Mouse (Mus musculus): ENCODE results near the gene Plpp1. TPM values are rescaled to one million over a fixed set of nuclear protein-coding genes. Genes with fewer than 3 reads are reported as not detected.

Gene Plpp1
- polyA plus RNA-seq, 1 experiment from 2014 or later: 137 TPM

GRCm38 (mm10) chr13:112860911-112861310 lies 60.3 kb downstream of the Plpp1 start:
- no peaks in the 10 kb centered on the region for H3K27me3 ChIP-seq (ENCODE audit: control insufficient read depth, insufficient read depth, low read length)
- H3K36me3 ChIP-seq (ENCODE audit: control insufficient read depth, insufficient read depth, low read length): peaks cover 9% of the 10 kb centered on the region; the same call in 1 of the 2 replicates
- H3K4me3 ChIP-seq (ENCODE audit: low read depth, low read length): no peak overlapping the region
- H3K9me3 ChIP-seq (ENCODE audit: control insufficient read depth, low read length): no peaks in the 10 kb centered on the region
- no peaks in the 10 kb centered on the region for H3K4me1 ChIP-seq (replicated peaks; ENCODE audit: control insufficient read depth, insufficient read depth)
- TF ChIP-seq EP300 (optimal IDR thresholded peaks at IDR 0.05) (no peak), CTCF (IDR thresholded peaks at IDR 0.05; ENCODE audit: low read depth) (no peak)
- H3K27ac ChIP-seq (replicated peaks): no peak overlapping the region
- H3K4me2 ChIP-seq (replicated peaks; ENCODE audit: low read depth): no peak overlapping the region
- 86% methylated on average over 9 of the region's 9 CpGs for WGBS
- no peak overlapping the region for H3K9ac ChIP-seq (ENCODE audit: low read length)
- ATAC-seq (ENCODE audit: low FRiP score, low TSS enrichment) (no peak), DNase-seq (ENCODE audit: low spot score) (no peak)

- no peak overlapping the region for H3K27ac ChIP-seq (replicated peaks)
- no peaks in the 10 kb centered on the region for H3K9me3 ChIP-seq (ENCODE audit: control insufficient read depth, low read length)
- ATAC-seq (ENCODE audit: low FRiP score, low TSS enrichment): peak; percentile 72
- TF ChIP-seq CTCF (IDR thresholded peaks at IDR 0.05; ENCODE audit: low read depth) (no peak), EP300 (optimal IDR thresholded peaks at IDR 0.05) (no peak)
- no peaks in the 10 kb centered on the region for H3K4me1 ChIP-seq (replicated peaks; ENCODE audit: control insufficient read depth, insufficient read depth)
- peaks cover 9% of the 10 kb centered on the region; the same call in 1 of the 2 replicates for H3K36me3 ChIP-seq (ENCODE audit: control insufficient read depth, insufficient read depth, low read length)
- DNase-seq (ENCODE audit: low spot score): peak; percentile 62
- no peak overlapping the region for H3K4me2 ChIP-seq (replicated peaks; ENCODE audit: low read depth)
- no peak overlapping the region for H3K4me3 ChIP-seq (ENCODE audit: low read depth, low read length)
- 21% methylated on average over 5 of the region's 5 CpGs for WGBS
- no peaks in the 10 kb centered on the region for H3K27me3 ChIP-seq (ENCODE audit: control insufficient read depth, insufficient read depth, low read length)
- no peak overlapping the region for H3K9ac ChIP-seq (ENCODE audit: low read length)
Observed at GRCm38 (mm10) chr13:112861825-112862306, 61.3 kb downstream of the Plpp1 start.

GRCm38 (mm10) chr13:112862342-112862741 lies 61.8 kb downstream of the Plpp1 start:
- DNase-seq (ENCODE audit: low spot score) (no peak), ATAC-seq (ENCODE audit: low FRiP score, low TSS enrichment) (no peak)
- Histone ChIP-seq H3K36me3 (ENCODE audit: control insufficient read depth, insufficient read depth, low read length) (peaks cover 9% of the 10 kb centered on the region; the same call in 1 of the 2 replicates), H3K4me3 (ENCODE audit: low read depth, low read length) (no peak overlapping the region), H3K4me2 (replicated peaks; ENCODE audit: low read depth) (no peak overlapping the region), H3K4me1 (replicated peaks; ENCODE audit: control insufficient read depth, insufficient read depth) (no peaks in the 10 kb centered on the region), H3K27me3 (ENCODE audit: control insufficient read depth, insufficient read depth, low read length) (no peaks in the 10 kb centered on the region), H3K9me3 (ENCODE audit: control insufficient read depth, low read length) (no peaks in the 10 kb centered on the region), H3K9ac (ENCODE audit: low read length) (no peak overlapping the region), H3K27ac (replicated peaks) (no peak overlapping the region)
- no peak for TF ChIP-seq CTCF (IDR thresholded peaks at IDR 0.05; ENCODE audit: low read depth)
- TF ChIP-seq EP300 (optimal IDR thresholded peaks at IDR 0.05): no peak
- 67% methylated on average over 3 of the region's 3 CpGs for WGBS

GRCm38 (mm10) chr13:112862978-112863677 lies 62.5 kb downstream of the Plpp1 start:
- peaks cover 12% of the 10 kb centered on the region for H3K36me3 ChIP-seq (ENCODE audit: control insufficient read depth, insufficient read depth, low read length)
- H3K4me3 ChIP-seq (ENCODE audit: low read depth, low read length): no peak overlapping the region
- H3K4me1 ChIP-seq (replicated peaks; ENCODE audit: control insufficient read depth, insufficient read depth): no peaks in the 10 kb centered on the region
- no peak overlapping the region for H3K9ac ChIP-seq (ENCODE audit: low read length)
- DNase-seq (ENCODE audit: low spot score) (no peak), ATAC-seq (ENCODE audit: low FRiP score, low TSS enrichment) (no peak)
- no peaks in the 10 kb centered on the region for H3K27me3 ChIP-seq (ENCODE audit: control insufficient read depth, insufficient read depth, low read length)
- 94% methylated on average over 1 of the region's 1 CpGs for WGBS
- no peak for TF ChIP-seq CTCF (IDR thresholded peaks at IDR 0.05; ENCODE audit: low read depth)
- no peak for TF ChIP-seq EP300 (optimal IDR thresholded peaks at IDR 0.05)
- H3K4me2 ChIP-seq (replicated peaks; ENCODE audit: low read depth): no peak overlapping the region
- no peak overlapping the region for H3K27ac ChIP-seq (replicated peaks)
- H3K9me3 ChIP-seq (ENCODE audit: control insufficient read depth, low read length): no peaks in the 10 kb centered on the region

- ATAC-seq (ENCODE audit: low FRiP score, low TSS enrichment) (no peak), DNase-seq (ENCODE audit: low spot score) (no peak)
- H3K9ac ChIP-seq (ENCODE audit: low read length): no peak overlapping the region
- TF ChIP-seq EP300 (optimal IDR thresholded peaks at IDR 0.05) (no peak), CTCF (IDR thresholded peaks at IDR 0.05; ENCODE audit: low read depth) (no peak)
- H3K27me3 ChIP-seq (ENCODE audit: control insufficient read depth, insufficient read depth, low read length): no peaks in the 10 kb centered on the region
- no peaks in the 10 kb centered on the region for H3K4me1 ChIP-seq (replicated peaks; ENCODE audit: control insufficient read depth, insufficient read depth)
- H3K4me3 ChIP-seq (ENCODE audit: low read depth, low read length): no peak overlapping the region
- no peak overlapping the region for H3K4me2 ChIP-seq (replicated peaks; ENCODE audit: low read depth)
- H3K27ac ChIP-seq (replicated peaks): no peak overlapping the region
- H3K36me3 ChIP-seq (ENCODE audit: control insufficient read depth, insufficient read depth, low read length): peaks cover 15% of the 10 kb centered on the region
- 70% methylated on average over 7 of the region's 7 CpGs for WGBS
- no peaks in the 10 kb centered on the region for H3K9me3 ChIP-seq (ENCODE audit: control insufficient read depth, low read length)
Observed at GRCm38 (mm10) chr13:112866782-112867181, 66.2 kb downstream of the Plpp1 start.

- Histone ChIP-seq H3K36me3 (ENCODE audit: control insufficient read depth, insufficient read depth, low read length) (peaks cover 16% of the 10 kb centered on the region), H3K4me1 (replicated peaks; ENCODE audit: control insufficient read depth, insufficient read depth) (no peaks in the 10 kb centered on the region), H3K4me2 (replicated peaks; ENCODE audit: low read depth) (no peak overlapping the region), H3K27ac (replicated peaks) (no peak overlapping the region), H3K9ac (ENCODE audit: low read length) (no peak overlapping the region), H3K9me3 (ENCODE audit: control insufficient read depth, low read length) (no peaks in the 10 kb centered on the region), H3K4me3 (ENCODE audit: low read depth, low read length) (no peak overlapping the region), H3K27me3 (ENCODE audit: control insufficient read depth, insufficient read depth, low read length) (no peaks in the 10 kb centered on the region)
- DNase-seq (ENCODE audit: low spot score): no peak
- ATAC-seq (ENCODE audit: low FRiP score, low TSS enrichment): no peak
- TF ChIP-seq CTCF (IDR thresholded peaks at IDR 0.05; ENCODE audit: low read depth) (no peak), EP300 (optimal IDR thresholded peaks at IDR 0.05) (no peak)
- 92% methylated on average over 8 of the region's 8 CpGs for WGBS
Observed at GRCm38 (mm10) chr13:112867381-112867780, 66.8 kb downstream of the Plpp1 start.

All from stomach, postnatal 0 days (tissue).